Mouse (Mus musculus): Measurements from ENCODE around the gene Fcmr. TPM values are rescaled to one million over a fixed set of nuclear protein-coding genes. Genes with fewer than 3 reads are reported as not detected.

Gene Fcmr
- polyA plus RNA-seq, 1 experiment from 2014 or later = 2.7 TPM

Other genes starting within 250 kb of the Fcmr start
- not detected in 2 replicates for gene Zp3r, start 236.0 kb upstream of the Fcmr start, polyA plus RNA-seq (2016; fragmentation: Nextera tagmentation; extraction: Ambion mirVana)
- gene C4bp, start 204.0 kb upstream of the Fcmr start, polyA plus RNA-seq (2016; fragmentation: Nextera tagmentation; extraction: Ambion mirVana) = not detected in 2 replicates
- gene Gm29427, start 149.9 kb upstream of the Fcmr start, polyA plus RNA-seq (2016; fragmentation: Nextera tagmentation; extraction: Ambion mirVana) = not detected in 2 replicates
- 8.6 and 10.1 TPM in 2 replicates for gene Yod1, start 148.3 kb upstream of the Fcmr start, polyA plus RNA-seq (2016; fragmentation: Nextera tagmentation; extraction: Ambion mirVana)
- gene Pfkfb2, start 136.4 kb upstream of the Fcmr start, polyA plus RNA-seq (2016; fragmentation: Nextera tagmentation; extraction: Ambion mirVana) = 5.0 and 7.4 TPM in 2 replicates
- 0.67 and 1.1 TPM in 2 replicates for gene AA986860, start 133.7 kb upstream of the Fcmr start, polyA plus RNA-seq (2016; fragmentation: Nextera tagmentation; extraction: Ambion mirVana)
- 0.18 TPM in 1 of 2 replicates, not detected in the other for gene Fcamr, start 64.8 kb upstream of the Fcmr start, polyA plus RNA-seq (2016; fragmentation: Nextera tagmentation; extraction: Ambion mirVana)
- gene Pigr, start 39.0 kb upstream of the Fcmr start, polyA plus RNA-seq (2016; fragmentation: Nextera tagmentation; extraction: Ambion mirVana) = not detected in 2 replicates
- gene Il24, start 21.8 kb downstream of the Fcmr start, polyA plus RNA-seq (2016; fragmentation: Nextera tagmentation; extraction: Ambion mirVana) = not detected in 2 replicates
- gene Il20, start 45.8 kb downstream of the Fcmr start, polyA plus RNA-seq (2016; fragmentation: Nextera tagmentation; extraction: Ambion mirVana) = not detected in 2 replicates
- gene Il19, start 74.4 kb downstream of the Fcmr start, polyA plus RNA-seq (2016; fragmentation: Nextera tagmentation; extraction: Ambion mirVana) = 0.13 and 0.22 TPM in 2 replicates
- not detected in 2 replicates for gene Il10, start 154.2 kb downstream of the Fcmr start, polyA plus RNA-seq (2016; fragmentation: Nextera tagmentation; extraction: Ambion mirVana)
- 59.2 and 60.3 TPM in 2 replicates for gene Mapkapk2, start 232.2 kb downstream of the Fcmr start, polyA plus RNA-seq (2016; fragmentation: Nextera tagmentation; extraction: Ambion mirVana)